Mouse (Mus musculus) heart, postnatal 36 days (tissue): ENCODE data around the gene Smg9. TPM values are rescaled to one million over a fixed set of nuclear protein-coding genes. Genes with fewer than 3 reads are reported as not detected.

Source experiments
- DNase-seq, 2 experiments: peaks; one replicate each; pipeline ENCODE4 v3.0.0; 2021 to 2022
- intact Hi-C: fragments of 180-260 bp; cut with DNase I; formaldehyde crosslinking; loops from one replicate; pipeline ENCODE4 v1.15.1; 2025
- total RNA-seq, 2 experiments: library from RNA; stranded (reverse); gene quantifications; 2 replicates each; pipeline ENCODE4 v1.2.3; 2021

Gene Smg9
- total RNA-seq = 1 to 10 TPM; 7.1 to 9.6 TPM

DNA sequence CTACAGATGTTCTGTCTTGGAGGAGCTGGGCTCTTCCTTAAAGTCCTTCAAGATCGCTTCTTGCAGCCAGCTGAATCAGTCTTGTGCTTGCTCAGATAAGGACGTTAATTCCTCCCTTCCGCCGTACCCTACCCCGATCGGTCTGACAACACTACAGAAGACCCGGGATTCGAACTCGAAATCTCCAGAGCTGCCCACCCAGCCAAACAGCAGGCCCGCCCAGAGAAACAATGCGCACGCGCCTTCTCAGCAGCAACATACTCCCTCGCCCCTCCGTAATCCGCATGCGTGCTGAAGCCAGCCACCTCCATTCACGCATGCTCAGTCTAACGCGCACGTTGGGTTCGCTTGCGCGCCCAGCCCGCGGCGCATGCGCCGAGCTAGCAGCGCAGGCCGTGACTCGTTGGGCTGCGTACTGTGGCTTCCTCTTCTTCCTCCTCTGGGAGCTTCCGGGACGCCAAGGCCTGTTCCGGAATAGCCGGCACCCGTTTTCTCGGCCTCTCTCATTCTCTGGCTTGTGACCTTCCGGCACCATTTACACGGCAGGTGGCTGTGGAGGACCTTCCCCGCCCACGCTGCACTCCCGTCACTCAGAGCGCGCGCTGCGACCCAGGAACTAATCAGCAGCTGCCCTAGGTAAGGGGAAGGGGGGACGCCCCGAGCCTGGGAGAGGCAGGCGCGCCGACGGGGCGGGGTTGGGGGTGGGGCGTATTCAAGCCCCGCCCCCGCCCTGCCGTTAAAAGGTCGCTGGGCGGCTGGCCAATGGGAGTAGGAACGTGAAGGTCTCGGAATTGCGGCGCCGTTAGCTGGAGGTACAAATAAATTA, at the start of gene Smg9:
Gene Smg9 (plus strand): TSS at position 364 of the 826 bp plus-strand sequence.
- intact Hi-C loops = loop anchor here (5.0 to 10.0 kb wide), 3 partner anchors 82 to 317 kb away; partner anchors contain the start of genes Zfp180, Zfp235 and Zfp94

DNA sequence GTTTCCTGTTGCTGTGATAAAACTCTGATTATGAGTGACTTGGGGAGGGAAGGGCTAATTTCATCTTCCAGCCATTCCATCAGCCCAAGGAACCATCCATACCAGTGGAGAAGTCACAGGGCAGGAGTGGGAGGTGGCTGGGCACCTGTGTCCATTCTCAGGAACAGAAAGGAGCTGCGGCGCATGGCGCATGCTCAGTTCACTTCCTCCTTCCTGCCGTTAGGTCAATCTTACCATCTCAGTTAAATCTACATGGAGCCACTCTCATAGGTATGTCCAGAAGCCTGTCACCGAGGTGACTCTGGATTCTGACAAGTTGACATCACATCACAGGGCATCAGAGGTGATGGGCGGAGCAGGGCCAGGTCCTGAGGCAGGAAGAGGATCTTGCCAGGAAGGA, 43.8 kb upstream of the Smg9 start:
- intact Hi-C loops = no loop called here
- no peak for DNase-seq

More for the DNA sequence above, at the start of gene Smg9:
- peak; percentile 94 to 97 for DNase-seq

DNA sequence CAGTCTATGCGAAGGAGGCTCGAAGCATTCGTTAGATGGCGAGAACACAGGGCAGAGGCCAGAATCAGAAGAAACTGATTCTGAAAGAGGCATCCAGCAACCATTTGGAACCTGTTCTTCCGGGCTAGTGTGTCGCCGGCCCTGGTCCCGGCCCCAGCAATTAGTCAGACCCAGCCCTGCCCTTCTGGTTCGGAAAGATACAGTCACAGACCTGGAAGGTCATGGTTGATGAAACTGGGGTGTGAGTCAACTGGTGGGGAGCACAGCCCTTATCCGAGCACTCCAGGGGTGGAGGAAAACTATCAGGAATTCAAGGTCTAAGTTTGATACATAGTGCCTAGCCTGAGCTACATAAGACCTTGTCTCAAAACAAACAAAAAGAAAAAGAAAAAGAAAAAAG, 43.3 kb upstream of the Smg9 start:
- no peak for DNase-seq
- intact Hi-C loops = no loop called here

DNA sequence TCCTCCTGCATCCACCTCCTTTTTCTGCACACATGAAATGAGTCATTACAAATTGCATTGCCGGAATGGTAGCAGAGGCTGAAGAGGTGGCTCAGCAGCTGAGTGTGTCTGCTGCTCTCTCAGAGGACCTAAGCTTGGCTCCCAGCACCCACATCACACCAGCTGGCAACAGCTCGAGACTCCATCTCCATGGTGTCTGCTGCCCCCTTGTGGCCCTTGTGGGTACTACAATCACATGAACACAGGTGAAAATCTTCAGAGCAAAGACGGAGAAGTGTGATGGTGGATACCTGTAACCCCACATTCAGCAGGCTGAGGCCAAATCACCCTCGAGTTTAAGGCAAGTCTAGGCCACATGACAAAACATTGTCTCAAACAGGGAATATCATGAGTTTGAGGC, 41.5 kb upstream of the Smg9 start:
- intact Hi-C loops = no loop called here
- no peak for DNase-seq

- intact Hi-C loops = no loop called here
- DNase-seq = peak in 1 of 2 experiments; percentile 32
These were observed 40.1 kb upstream of the Smg9 start for GRCm38 (mm10) chr7:24359269-24359668.

GRCm38 (mm10) chr7:24361001-24361400, 38.4 kb upstream of the Smg9 start:
- intact Hi-C loops = no loop called here
- no peak for DNase-seq

DNA sequence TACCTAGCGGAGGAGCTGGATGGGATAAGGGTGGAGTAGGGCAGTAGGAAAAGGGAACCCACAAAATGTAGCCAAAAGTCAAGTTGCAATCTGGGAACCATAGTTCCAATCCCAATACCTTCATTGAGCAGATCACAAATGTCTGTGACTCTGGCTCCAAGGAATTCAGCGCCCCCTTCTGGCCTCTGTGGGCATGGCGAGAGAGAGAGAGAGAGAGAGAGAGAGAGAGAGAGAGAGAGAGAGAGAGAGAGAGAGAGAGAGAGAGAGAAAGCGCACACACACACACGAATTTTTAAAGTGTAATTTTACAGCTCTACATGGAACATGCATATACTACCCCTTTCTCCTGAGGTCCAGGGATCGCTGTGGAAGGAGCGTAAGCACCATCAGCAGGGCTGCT, 36.2 kb upstream of the Smg9 start:
- intact Hi-C loops = no loop called here
- no peak for DNase-seq

DNA sequence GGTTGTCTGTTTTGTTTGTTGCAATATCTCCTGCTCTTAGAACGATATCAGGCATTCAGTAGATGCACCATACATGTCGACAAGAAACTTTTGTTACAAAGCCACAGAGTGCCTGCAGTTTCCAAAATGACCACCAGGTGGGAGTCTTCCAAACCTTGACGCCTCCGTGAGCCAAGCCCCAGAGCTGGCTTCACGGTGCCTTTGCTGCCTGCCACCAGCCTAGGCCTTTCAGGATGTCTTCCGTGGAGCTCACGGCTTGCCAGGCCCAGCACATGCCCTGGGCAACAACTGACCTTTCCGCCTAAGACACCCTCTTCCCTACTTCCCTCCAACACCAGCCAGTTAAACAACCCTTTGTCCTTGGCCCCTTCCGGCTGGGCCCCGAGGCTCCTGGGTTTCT, 34.6 kb upstream of the Smg9 start:
- DNase-seq = peak; percentile 81 to 90
- intact Hi-C loops = loop anchor here (1.0 kb wide), 2 partner anchors 20 to 42 kb away; no protein-coding TSS in a partner anchor

DNA sequence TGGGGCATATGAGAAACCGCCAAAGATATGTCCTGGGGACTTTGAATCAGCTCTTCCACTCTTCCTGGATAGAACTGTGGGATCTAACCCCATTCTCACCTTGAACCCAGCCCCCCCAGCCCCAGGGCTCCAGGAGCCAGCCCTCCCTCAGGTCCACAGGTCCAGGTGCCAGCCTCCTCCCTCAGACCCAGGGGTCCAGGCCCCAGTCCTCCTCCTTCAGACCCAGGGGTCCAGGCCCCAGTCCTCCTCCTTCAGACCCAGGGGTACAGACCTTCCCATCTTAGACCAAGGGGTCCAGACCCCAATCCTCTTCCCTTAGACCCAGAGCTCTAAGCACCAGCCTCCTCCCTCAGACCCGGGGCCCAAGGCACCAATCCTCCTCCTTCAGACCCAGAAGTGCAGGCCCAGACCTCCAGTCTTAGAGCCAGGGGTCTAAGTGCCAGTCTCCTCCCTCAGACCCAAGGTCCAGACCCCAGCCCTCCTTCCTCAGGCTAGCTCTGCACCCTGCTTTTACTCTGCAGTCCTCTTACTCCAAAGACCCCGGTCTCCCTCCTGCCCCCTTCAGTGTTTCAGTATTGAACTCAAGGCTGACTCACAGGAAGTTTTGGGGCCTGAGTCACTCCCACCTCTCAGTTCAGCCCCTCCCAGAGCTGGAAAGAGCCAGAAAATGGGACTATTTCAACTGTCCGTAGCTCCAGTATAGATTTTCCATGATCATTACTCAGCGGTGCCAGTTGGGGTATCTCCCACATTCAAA, 34.0 kb upstream of the Smg9 start:
- no peak for DNase-seq
- intact Hi-C loops = no loop called here

DNA sequence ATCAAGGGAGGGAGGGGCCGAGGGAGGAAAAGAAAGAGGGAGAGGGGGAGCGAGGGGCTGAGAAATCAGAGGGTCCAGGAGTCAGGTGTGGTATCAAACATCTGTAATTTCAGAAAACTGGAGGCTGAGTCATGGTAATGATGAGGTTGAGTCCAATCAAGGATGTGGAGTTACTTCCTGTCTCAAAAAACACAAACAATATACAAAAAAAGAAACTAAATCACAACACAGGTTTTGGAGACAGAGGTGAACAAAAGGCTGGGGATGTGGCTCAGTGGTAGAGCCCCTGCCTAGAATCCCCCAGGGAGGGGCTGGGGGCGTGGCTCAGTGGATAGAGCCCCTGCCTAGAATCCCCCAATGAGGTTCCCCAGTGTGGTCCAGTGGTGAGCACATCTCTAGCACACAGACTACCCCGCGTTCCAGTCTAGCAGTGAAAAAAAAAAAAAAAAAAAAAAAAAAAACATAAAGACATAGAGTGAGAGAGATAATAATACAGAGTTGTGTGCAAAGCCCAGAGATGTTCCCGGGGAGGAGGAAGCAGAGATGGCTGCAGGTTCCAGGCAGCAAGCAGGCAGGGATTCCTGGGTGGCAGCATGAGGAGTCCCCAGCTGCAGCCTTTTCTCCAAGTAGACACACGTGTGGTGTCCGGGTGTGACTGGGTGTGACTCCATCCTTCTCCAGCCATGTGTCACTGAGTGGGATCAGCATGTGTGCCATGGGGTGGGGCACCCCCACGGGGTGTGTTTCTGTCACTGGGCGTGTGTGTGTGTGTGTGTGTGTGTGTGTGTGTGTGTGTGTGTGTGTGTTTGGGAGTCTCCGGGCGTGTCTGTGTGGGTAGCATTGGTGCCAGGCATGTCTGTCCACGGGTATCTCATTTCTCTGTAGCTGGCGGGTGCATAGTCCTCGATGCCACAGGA, 32.4 kb upstream of the Smg9 start:
- no peak for DNase-seq
- intact Hi-C loops = no loop called here

DNA sequence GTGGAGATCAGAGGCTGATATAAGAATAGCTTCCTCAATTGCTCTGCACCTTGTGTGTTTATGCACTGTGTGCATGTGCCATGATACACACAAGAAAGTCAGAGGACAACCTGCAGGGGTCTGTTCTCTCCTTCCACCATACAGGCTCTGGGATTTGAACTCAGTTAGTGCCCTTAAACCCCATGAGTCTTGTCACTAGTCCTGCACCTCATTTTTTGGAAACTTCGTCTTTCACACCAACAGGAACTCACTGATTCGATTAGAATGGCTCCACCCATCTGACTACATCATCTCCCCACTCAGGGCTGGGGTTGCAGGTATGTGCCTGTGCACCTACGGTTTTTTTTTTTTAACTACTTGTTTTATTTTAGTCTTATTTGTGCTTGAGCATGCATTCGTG, 31.2 kb upstream of the Smg9 start:
- intact Hi-C loops = no loop called here
- no peak for DNase-seq

DNA sequence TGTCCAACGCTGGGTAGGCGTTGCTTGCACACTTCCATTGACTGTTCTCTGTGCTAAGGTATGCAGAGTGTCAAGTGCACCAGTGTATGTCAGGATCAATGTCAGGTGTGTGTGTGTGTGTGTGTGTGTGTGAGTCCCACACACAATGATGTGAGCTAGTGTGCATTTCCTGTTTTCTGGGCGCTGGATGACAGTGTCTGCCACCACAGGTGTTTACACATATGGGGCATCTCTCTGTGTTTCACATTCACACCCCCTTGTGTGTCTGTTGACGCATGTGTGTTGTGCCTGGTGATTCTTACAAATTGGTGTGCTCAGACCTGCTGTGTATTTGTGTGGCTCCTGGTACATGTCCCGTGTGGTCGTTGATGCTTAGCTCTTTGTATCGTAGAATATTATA, 30.5 kb upstream of the Smg9 start:
- intact Hi-C loops = no loop called here
- no peak for DNase-seq

DNA sequence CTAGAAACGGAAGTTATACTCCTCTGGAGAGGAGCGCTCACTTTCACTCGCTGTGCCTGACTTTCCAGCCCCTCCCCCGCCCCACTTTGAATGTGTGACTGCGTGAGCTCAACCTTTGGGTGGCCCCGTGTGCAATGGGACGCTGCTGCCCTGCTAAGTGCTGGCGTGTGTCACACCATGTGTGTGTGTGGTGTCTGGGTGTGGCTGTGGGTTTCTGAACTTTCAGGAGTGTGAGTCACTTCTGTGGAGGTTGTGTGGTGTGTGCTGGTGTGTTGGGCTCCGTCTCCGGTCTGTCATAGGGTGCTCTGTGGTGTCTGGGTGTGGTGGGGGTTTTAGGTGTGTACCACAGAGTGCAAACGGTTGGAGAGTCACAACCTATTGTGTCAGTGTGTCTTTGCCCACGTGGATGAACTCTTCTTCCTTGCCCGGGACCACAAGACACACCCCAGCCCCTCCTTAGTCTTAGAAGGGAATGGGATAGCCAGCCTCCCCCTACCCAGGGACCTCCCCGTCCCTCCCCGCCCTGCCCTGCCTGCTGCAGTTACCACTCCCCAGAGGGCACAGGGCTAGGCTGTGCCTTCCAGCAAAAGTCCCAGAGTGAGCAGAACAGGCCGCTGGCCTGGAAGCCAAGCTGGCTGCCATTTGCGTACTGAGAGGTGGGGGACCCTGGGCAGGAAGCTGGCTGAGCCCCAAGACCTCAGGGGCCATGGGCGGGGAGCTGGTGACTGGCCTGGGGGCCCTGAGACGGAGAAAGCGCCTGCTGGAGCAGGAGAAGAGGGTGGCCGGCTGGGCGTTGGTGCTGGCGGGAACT, 29.5 kb upstream of the Smg9 start, which contains the start of gene Kcnn4:
Gene Kcnn4 (plus strand): TSS at position 533 of the 811 bp plus-strand sequence.
- intact Hi-C loops = no loop called here

GRCm38 (mm10) chr7:24371012-24371808, 28.2 kb upstream of the Smg9 start:
- no peak for DNase-seq
- intact Hi-C loops = no loop called here

More for the DNA sequence above, 29.5 kb upstream of the Smg9 start, which contains the start of gene Kcnn4:
- DNase-seq = no peak

DNA sequence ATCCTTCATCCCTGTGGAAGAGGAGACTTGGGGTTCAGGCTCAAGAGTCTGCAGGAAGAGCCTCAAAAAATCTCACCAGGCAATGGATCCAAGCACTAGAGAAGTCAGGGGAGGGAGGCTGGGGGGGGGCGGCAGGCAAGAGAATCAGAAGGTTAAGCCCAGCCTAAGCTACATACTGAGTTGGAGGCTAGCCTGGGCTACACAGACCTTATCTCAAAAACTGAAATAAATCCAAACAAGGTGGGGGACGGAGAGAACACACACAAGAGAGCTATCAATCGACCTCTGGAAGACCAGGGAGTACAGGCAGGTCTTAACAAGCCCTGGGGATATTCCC, 27.6 kb upstream of the Smg9 start:
- no peak for DNase-seq
- intact Hi-C loops = no loop called here

GRCm38 (mm10) chr7:24372300-24372699, 27.1 kb upstream of the Smg9 start:
- intact Hi-C loops = no loop called here
- peak in 1 of 2 experiments; percentile 19 for DNase-seq

- DNase-seq = no peak
- intact Hi-C loops = no loop called here
These were observed 26.6 kb upstream of the Smg9 start for GRCm38 (mm10) chr7:24372786-24373185.

GRCm38 (mm10) chr7:24373538-24374379, 25.7 kb upstream of the Smg9 start:
- intact Hi-C loops = no loop called here
- DNase-seq = peak in 1 of 2 experiments; percentile 48
